Mouse (Mus musculus) C2C12 (cell line): Measurements from ENCODE around the gene Tmem247. TPM values are rescaled to one million over a fixed set of nuclear protein-coding genes. Genes with fewer than 3 reads are reported as not detected.
A peak's percentile ranks its signal among the peaks of the same experiment; 100 is the strongest.

Source experiments
- H3K27me3 ChIP-seq: one replicate; pipeline ENCODE4 v1.6.1; 2011; ENCODE audit not compliant: control insufficient read depth, insufficient read depth, insufficient read length
- H3K36me3 ChIP-seq: one replicate; pipeline ENCODE4 v1.6.1; 2011; ENCODE audit not compliant: control insufficient read depth, insufficient read depth
- H3K4me3 ChIP-seq: one replicate; pipeline ENCODE4 v1.5.1; 2011; ENCODE audit warnings: mild to moderate bottlenecking, control low read depth; ENCODE audit not compliant: poor library complexity, insufficient read depth, severe bottlenecking
- H3K79me2 ChIP-seq: one replicate; pipeline ENCODE4 v1.6.1; 2011; ENCODE audit not compliant: control insufficient read depth, insufficient read depth
- H3K79me3 ChIP-seq: one replicate; pipeline ENCODE4 v1.6.1; 2011; ENCODE audit warnings: low read depth, control low read depth
- H3ac ChIP-seq: one replicate; pipeline ENCODE3; 2011; ENCODE audit warnings: low read depth; ENCODE audit not compliant: control insufficient read depth, insufficient read length
- CEBPB ChIP-seq: IDR thresholded peaks from one replicate; pipeline ENCODE4 v1.6.1; 2011; ENCODE audit warnings: low read depth, mild to moderate bottlenecking, control low read depth, moderate library complexity
- CTCF ChIP-seq: IDR thresholded peaks from one replicate; pipeline ENCODE4 v1.5.1; 2011; ENCODE audit not compliant: control insufficient read depth, insufficient read depth, insufficient read length
- FOSL1 ChIP-seq: IDR thresholded peaks from one replicate; pipeline ENCODE4 v1.8.0; 2011; ENCODE audit warnings: mild to moderate bottlenecking, low read length; ENCODE audit not compliant: poor library complexity, insufficient read depth, severe bottlenecking
- MAX ChIP-seq: IDR thresholded peaks from one replicate; pipeline ENCODE4 v1.6.1; 2011; ENCODE audit warnings: mild to moderate bottlenecking, control low read depth
- MYOD1 ChIP-seq: IDR thresholded peaks from one replicate; pipeline ENCODE4 v1.6.1; 2011; ENCODE audit warnings: low read depth; ENCODE audit not compliant: control insufficient read depth, insufficient read length
- MYOG ChIP-seq: IDR thresholded peaks from one replicate; pipeline ENCODE4 v1.6.1; 2011; ENCODE audit not compliant: control insufficient read depth, insufficient read length; ENCODE audit errors: extremely low read depth
- USF1 ChIP-seq: IDR thresholded peaks from one replicate; pipeline ENCODE4 v1.6.1; 2011; ENCODE audit warnings: low read depth, mild to moderate bottlenecking, control low read depth, moderate library complexity
- polyA plus RNA-seq: library from polyadenylated mRNA; unstranded; fragments of >200 nt; fragmentation: generic; extraction: Trizol; gene quantifications from one replicate; pipeline ENCODE4 v1.2.1, GENCODE M21; 2012; ENCODE audit warnings: missing spikeins

Gene Tmem247
- polyA plus RNA-seq, 1 experiment, result not detected

- Histone ChIP-seq H3K4me3 (no peak overlapping the region), H3K79me2 (no peaks in the 10 kb centered on the region), H3ac (no peak overlapping the region), H3K36me3 (no peaks in the 10 kb centered on the region), H3K27me3 (peaks cover 8% of the 10 kb centered on the region), H3K79me3 (no peaks in the 10 kb centered on the region)
- TF ChIP-seq MAX (no peak), FOSL1 (no peak), CTCF (no peak), MYOG (no peak), USF1 (no peak), CEBPB (no peak), MYOD1 (no peak)
Measured at GRCm38 (mm10) chr17:86932896-86933295, 15.7 kb downstream of the Tmem247 start.

- no peaks in the 10 kb centered on the region for H3K36me3 ChIP-seq
- peaks cover 11% of the 10 kb centered on the region for H3K27me3 ChIP-seq
- TF ChIP-seq MAX (no peak), CTCF (no peak), FOSL1 (no peak), USF1 (no peak), MYOD1 (no peak), CEBPB (no peak), MYOG (no peak)
- no peaks in the 10 kb centered on the region for H3K79me3 ChIP-seq
- H3ac ChIP-seq, result no peak overlapping the region
- no peak overlapping the region for H3K4me3 ChIP-seq
- H3K79me2 ChIP-seq, result no peaks in the 10 kb centered on the region
Measured at GRCm38 (mm10) chr17:86937064-86937463, 19.9 kb downstream of the Tmem247 start.

- Histone ChIP-seq H3K27me3 (peaks cover 11% of the 10 kb centered on the region), H3K36me3 (no peaks in the 10 kb centered on the region), H3K79me3 (no peaks in the 10 kb centered on the region), H3K79me2 (no peaks in the 10 kb centered on the region), H3ac (no peak overlapping the region), H3K4me3 (no peak overlapping the region)
- TF ChIP-seq MYOD1, result peak; percentile 78
- peak; percentile 98 for TF ChIP-seq USF1
- no peak for TF ChIP-seq MYOG
- TF ChIP-seq FOSL1, result no peak
Measured at GRCm38 (mm10) chr17:86937497-86938155, 20.5 kb downstream of the Tmem247 start.

- Histone ChIP-seq H3K36me3 (no peaks in the 10 kb centered on the region), H3K79me2 (no peaks in the 10 kb centered on the region), H3K4me3 (no peak overlapping the region), H3K27me3 (peaks cover 16% of the 10 kb centered on the region), H3K79me3 (no peaks in the 10 kb centered on the region), H3ac (no peak overlapping the region)
- TF ChIP-seq USF1 (no peak), MAX (peak; percentile 41)
Measured at GRCm38 (mm10) chr17:86938683-86939082, 21.5 kb downstream of the Tmem247 start.

- Histone ChIP-seq H3K79me2 (no peaks in the 10 kb centered on the region), H3K4me3 (no peak overlapping the region), H3K27me3 (peaks cover 8% of the 10 kb centered on the region), H3ac (no peak overlapping the region), H3K79me3 (no peaks in the 10 kb centered on the region), H3K36me3 (no peaks in the 10 kb centered on the region)
- TF ChIP-seq CEBPB, result no peak
- no peak for TF ChIP-seq MAX
- TF ChIP-seq MYOD1, result no peak
- TF ChIP-seq FOSL1, result no peak
- no peak for TF ChIP-seq CTCF
- TF ChIP-seq MYOG, result no peak
- no peak for TF ChIP-seq USF1
Measured at GRCm38 (mm10) chr17:86942112-86942511, 25.0 kb downstream of the Tmem247 start.

- Histone ChIP-seq H3K79me3 (no peaks in the 10 kb centered on the region), H3K27me3 (peaks cover 13% of the 10 kb centered on the region)
- TF ChIP-seq CTCF, result no peak
- no peak for TF ChIP-seq FOSL1
- no peak for TF ChIP-seq MYOG
- TF ChIP-seq USF1, result no peak
- no peak for TF ChIP-seq MYOD1
- no peak for TF ChIP-seq MAX
- TF ChIP-seq CEBPB, result no peak
Measured at GRCm38 (mm10) chr17:86943158-86943557, 26.0 kb downstream of the Tmem247 start.

GRCm38 (mm10) chr17:86946078-86946477 lies 28.9 kb downstream of the Tmem247 start:
- H3K79me3 ChIP-seq, result no peaks in the 10 kb centered on the region
- H3K79me2 ChIP-seq, result no peaks in the 10 kb centered on the region
- no peak overlapping the region for H3ac ChIP-seq
- no peak overlapping the region for H3K4me3 ChIP-seq
- H3K36me3 ChIP-seq, result no peaks in the 10 kb centered on the region
- peaks cover 13% of the 10 kb centered on the region for H3K27me3 ChIP-seq
- no peak for TF ChIP-seq CTCF
- no peak for TF ChIP-seq USF1
- no peak for TF ChIP-seq MAX
- TF ChIP-seq FOSL1, result no peak
- TF ChIP-seq MYOD1, result no peak
- no peak for TF ChIP-seq CEBPB
- TF ChIP-seq MYOG, result no peak

More at GRCm38 (mm10) chr17:86943158-86943557, 26.0 kb downstream of the Tmem247 start:
- Histone ChIP-seq H3K4me3 (no peak overlapping the region), H3K79me2 (no peaks in the 10 kb centered on the region), H3K36me3 (no peaks in the 10 kb centered on the region), H3ac (no peak overlapping the region)
